Comparison of ENCODE assay signal across 12 mouse cellular contexts in the genomic region with DNA sequence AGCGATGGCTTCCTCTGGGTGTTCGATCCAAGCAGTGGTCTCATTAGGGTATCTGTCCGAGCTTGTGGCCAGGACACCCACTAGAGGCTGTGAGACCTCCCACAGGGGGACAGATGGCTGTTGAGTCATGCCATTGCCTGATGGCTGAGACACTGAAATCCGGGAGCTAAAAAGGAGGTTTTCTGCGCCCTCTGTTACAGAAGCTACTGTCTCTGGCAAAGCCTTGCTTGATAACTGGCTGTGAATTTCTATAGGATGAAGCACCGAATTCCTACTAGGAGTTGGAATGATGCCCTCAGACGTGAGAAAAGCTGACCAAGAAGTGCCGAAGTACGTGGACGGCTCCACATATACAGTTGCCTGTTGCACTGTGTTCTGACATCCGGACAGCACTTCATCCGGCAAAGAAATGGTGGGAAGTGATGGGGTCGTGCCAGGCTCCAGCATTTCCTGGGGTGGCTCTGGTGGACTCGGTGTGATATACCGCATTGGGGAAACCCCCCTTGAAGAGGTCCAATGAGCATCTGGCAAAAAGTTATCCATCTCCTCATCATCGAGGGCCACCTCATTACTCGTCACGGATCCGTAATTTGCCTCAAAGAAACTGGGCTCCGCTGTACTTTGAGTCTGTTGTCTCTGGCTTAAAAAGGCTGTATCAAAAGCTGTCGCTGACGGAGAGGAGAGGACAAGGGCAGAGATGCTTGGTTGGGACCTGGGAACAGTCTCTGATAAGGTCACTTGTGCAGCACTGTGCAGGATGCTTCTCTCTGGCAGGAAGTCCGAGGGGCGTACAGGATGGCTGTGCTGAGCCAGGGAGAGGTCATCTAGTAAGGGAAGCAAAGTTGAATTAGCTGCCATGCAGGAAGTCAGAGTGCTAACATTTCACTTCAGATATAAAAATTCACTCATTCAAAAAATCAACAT. TPM values are rescaled to one million over a fixed set of nuclear protein-coding genes. Genes with fewer than 3 reads are reported as not detected.
DNase-seq lines count a peak whose midpoint lies in the region; ATAC-seq and TF ChIP-seq lines count a peak whose summit lies in the region.
"Had no signal": no experiment of that assay in that cellular context is flagged by ENCODE, and none has a peak within 500 bp of the region (broad histone marks: within the 10 kb centered on the region; RNA-seq: fewer than 3 reads in every experiment).

No protein-coding gene starts in this region.

- no peak for TF ChIP-seq EP300 in heart, postnatal 0 days (IDR thresholded peaks at IDR 0.05; ENCODE audit: low read depth)

- H3K9me3 ChIP-seq in heart, postnatal 0 days (replicated peaks; ENCODE audit: control insufficient read depth, low read length) = no peaks in the 10 kb centered on the region

- H3K27ac ChIP-seq in heart, postnatal 0 days (ENCODE audit: low read depth) = no peak overlapping the region
- H3K27ac ChIP-seq in gastrocnemius, adult 2 months = no peak overlapping the region

- H3K36me3 ChIP-seq in heart, postnatal 0 days (replicated peaks; ENCODE audit: control insufficient read depth, insufficient read depth, low read length) = no peaks in the 10 kb centered on the region

- no peak overlapping the region for H3K4me3 ChIP-seq in heart, postnatal 0 days (ENCODE audit: low read depth, low read length)
- H3K4me3 ChIP-seq in gastrocnemius, adult 2 months = no peak overlapping the region
- H3K4me3 ChIP-seq: erythroblast, embryonic 14.5 days had no signal

- no peak for TF ChIP-seq CTCF in heart, postnatal 0 days (IDR thresholded peaks at IDR 0.05; ENCODE audit: low read depth)
- no peak for TF ChIP-seq CTCF in gastrocnemius, adult 2 months (IDR thresholded peaks at IDR 0.05)

- H3K27me3 ChIP-seq in heart, postnatal 0 days (ENCODE audit: control insufficient read depth, insufficient read depth, low read length) = no peaks in the 10 kb centered on the region

- peaks cover 11% of the 10 kb centered on the region; the same call in 1 of the 2 replicates for H3K4me1 ChIP-seq in heart, postnatal 0 days (ENCODE audit: control insufficient read depth, insufficient read depth)

- intact Hi-C loops in heart, postnatal 14 days (cut with DNase I) = no loop called here
- intact Hi-C loops in gastrocnemius, adult 2 months (cut with DNase I) = no loop called here

- H3K9ac ChIP-seq in heart, postnatal 0 days (replicated peaks; ENCODE audit: low read depth, low read length) = no peak overlapping the region

- ATAC-seq in heart, postnatal 0 days (ENCODE audit: insufficient read depth, low read depth) = peak; percentile 33; the same call in 1 of the 2 replicates
- ATAC-seq: CD4-positive, CD25-positive, alpha-beta regulatory T cell, adult 4 months; lung, postnatal 0 days had no signal

- DNase-seq in heart, postnatal 0 days (ENCODE audit: low spot score) = no peak
- no peak for DNase-seq in heart, postnatal 14 days
- DNase-seq in right cerebral cortex, adult 18-20 months = peak; percentile 85
- no peak for DNase-seq in right cerebral cortex, postnatal 14 days
- peak; percentile 89 to 91 for DNase-seq in cerebellum, postnatal 25 days
- DNase-seq in right cerebral cortex, postnatal 36 days (ENCODE audit: low spot score in 2 of 2) = peak; percentile 59 to 69
- no peak for DNase-seq in gastrocnemius, adult 2 months
- DNase-seq in Muller cell, postnatal 12 days (ENCODE audit: inconsistent ontology term) = no peak
- DNase-seq: heart, postnatal 36 days had no signal

- no peak overlapping the region for H3K4me2 ChIP-seq in heart, postnatal 0 days (ENCODE audit: low read depth, low read length)

- WGBS in heart, postnatal 0 days = 66% methylated on average over 24 of the region's 24 CpGs

RNA-seq across cellular contexts. Expression of a gene that starts 57.3 kb away (rescaled TPM):
- 1.0 and 2.8 TPM in 2 replicates for total RNA-seq in heart, postnatal 0 days (2014; rRNA removed; ENCODE audit: low replicate concordance)
- polyA plus RNA-seq in heart, postnatal 0 days (2015; fragmentation: Nextera tagmentation; extraction: Ambion mirVana) = 0.29 and 0.38 TPM in 2 replicates
- 1 to 10 TPM; 1.7 TPM for total RNA-seq in heart, postnatal 14 days (2021)
- total RNA-seq in gastrocnemius, adult 2 months (2021) = under 1 TPM; 0.26 to 0.47 TPM

Comparison
In these comparisons a context has a peak if more than half of its experiments do, and no peak if none do; other contexts are left out.
1. DNase-seq: peak in right cerebral cortex, adult 18-20 months (single experiment), cerebellum, postnatal 25 days (2 of 2) and right cerebral cortex, postnatal 36 days (2 of 2); none in heart, postnatal 0 days (single experiment), heart, postnatal 14 days (0 of 2), right cerebral cortex, postnatal 14 days (single experiment), gastrocnemius, adult 2 months (single experiment) and Muller cell, postnatal 12 days (single experiment).